Mouse (Mus musculus) thymus, postnatal 36 days (tissue): ENCODE data around the gene Sel1l3.

Experiments
- DNase-seq, 2 experiments: peaks; one replicate each; pipeline ENCODE4 v3.0.0; 2022; ENCODE audit warnings: mixed read lengths in 2 of 2

Gene Sel1l3

GRCm38 (mm10) chr5:53213711-53214352 lies at the start of gene Sel1l3:
Sel1l3 (minus strand) TSS chr5:53213927.
- peak; percentile 7 to 11 for DNase-seq

DNA sequence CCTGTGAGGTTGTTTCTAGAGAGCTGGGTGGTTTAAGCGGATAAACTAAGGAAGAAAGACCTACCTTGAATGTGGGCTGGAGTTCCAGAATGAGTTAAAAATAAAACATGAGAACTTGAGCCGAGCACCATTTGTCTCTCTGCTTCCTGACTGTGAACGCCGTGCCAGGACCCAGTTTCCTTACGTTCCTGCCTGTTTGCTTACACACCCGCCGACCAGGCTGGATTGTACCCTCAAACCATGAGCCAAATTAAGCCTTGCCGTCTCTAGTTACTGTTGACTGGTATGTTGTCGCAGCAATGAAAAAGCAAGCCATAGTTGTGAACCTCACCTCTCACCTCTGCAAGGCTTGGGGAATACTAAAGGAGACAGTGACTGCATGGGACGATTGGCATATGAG lies 48.3 kb upstream of the Sel1l3 start:
- no peak for DNase-seq

- no peak for DNase-seq
These were observed 46.2 kb upstream of the Sel1l3 start for GRCm38 (mm10) chr5:53259894-53260293.

DNA sequence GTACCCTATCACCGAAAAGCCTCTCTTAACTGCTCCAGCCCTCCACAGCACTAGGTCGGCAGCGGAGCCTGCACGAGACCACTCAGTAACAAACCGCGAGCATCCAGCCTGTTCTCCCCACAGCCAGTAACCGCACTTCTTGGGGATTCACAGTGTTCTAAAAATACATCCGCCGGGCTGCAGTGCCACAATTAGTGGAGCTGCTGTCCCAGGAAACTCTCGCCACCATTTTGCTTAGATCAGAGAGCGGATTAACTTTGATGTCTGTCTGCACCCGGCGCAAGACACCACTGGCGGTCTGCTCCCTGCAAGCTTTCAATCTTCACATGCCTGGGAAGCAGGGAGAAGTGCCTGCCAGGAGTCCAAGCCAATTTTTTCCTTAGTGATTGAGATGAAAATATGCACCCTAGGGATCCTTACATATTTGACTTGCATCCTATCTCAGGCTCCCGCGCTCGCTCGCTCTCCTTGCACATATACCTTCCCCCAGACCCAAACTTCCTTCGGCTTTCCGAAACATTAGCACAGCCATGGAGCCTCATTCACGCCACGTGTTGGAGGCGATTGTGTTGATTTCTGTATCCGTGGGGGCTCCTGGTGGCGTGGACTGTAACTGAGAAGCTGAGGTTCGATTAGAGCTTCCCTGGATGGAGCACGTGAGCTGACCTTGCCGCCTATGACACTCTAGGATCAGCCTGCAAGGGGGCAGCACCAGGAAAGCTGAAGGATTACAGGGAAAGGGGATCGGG lies 44.5 kb upstream of the Sel1l3 start:
- DNase-seq = peak; percentile 9 to 12

DNA sequence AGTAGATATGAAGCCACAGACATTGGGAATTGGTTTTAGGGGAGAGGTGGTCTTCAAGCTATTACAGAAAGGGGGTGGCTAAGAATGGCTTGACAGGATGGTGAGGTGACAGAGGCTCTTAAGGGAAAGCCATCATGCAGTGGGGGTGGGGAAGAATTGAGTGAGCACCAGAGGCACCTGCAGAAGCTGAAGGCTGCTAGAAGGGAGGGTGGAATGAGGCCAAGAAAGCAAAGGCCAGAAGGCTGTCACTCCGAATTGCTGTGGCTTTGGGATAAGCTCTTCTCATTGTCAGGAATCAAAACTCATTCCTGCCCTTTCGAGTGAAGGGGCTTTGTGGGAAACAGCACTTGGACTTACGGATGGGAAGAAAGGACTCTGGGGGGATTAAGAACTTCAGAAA lies 41.1 kb upstream of the Sel1l3 start:
- no peak for DNase-seq

GRCm38 (mm10) chr5:53254154-53254553 lies 40.4 kb upstream of the Sel1l3 start:
- no peak for DNase-seq

DNA sequence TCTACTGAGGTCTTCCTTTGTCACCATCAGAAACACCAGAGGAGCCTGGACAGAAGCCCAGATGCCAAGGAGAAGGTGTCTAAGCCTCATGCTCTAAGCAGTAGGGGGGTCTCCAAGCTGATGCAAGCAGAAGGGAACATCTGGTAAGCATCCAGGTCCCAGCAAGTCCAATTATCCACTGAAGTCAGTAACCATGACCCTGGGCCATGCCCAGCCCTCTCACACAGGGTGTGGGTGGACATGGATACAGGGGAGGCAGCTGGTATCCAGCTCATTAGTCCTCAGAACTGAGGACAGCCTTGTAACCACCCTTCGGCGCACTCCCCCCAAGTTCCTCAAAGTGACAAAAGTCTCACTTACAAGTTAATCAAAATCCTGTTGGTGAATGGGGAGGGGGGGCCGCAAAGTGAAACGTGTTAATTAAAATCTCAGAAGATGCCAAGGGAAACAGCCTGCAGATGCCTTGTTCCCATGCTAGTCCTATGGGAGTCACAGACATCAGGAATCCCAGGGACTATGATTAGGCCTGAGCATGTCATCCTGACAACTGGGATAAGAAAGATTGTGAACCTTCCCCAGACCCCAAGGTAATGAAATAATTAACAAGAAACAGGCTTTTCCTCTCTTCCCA lies 35.8 kb upstream of the Sel1l3 start:
- DNase-seq = no peak

GRCm38 (mm10) chr5:53248499-53248898 lies 34.8 kb upstream of the Sel1l3 start:
- no peak for DNase-seq

GRCm38 (mm10) chr5:53243933-53244332 lies 30.2 kb upstream of the Sel1l3 start:
- DNase-seq = no peak

GRCm38 (mm10) chr5:53242865-53243499 lies 29.3 kb upstream of the Sel1l3 start:
- DNase-seq = no peak

- no peak for DNase-seq
These were observed 28.2 kb upstream of the Sel1l3 start for GRCm38 (mm10) chr5:53241963-53242362.

DNA sequence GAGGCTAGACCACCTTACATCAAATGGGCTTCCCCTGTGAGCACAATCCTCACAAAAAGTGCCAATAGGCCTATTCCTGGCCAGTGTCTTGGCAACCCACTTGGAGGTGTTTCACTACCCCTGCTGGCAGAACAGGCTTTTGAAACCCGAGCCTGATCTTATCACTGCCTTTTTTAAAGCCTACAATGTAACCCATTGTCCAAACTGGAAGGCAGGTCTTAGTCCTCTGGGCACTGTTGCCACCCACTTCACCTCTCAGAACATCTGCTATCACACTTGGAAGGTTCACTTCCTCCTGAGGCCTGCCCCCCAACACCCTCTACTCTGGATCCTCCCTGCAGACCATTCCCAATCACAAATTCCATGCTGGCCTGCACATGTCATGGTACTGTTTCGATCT lies 27.4 kb upstream of the Sel1l3 start:
- DNase-seq = no peak

- no peak for DNase-seq
These were observed 26.2 kb upstream of the Sel1l3 start for GRCm38 (mm10) chr5:53239831-53240440.

GRCm38 (mm10) chr5:53239189-53239588 lies 25.5 kb upstream of the Sel1l3 start:
- DNase-seq = no peak

DNA sequence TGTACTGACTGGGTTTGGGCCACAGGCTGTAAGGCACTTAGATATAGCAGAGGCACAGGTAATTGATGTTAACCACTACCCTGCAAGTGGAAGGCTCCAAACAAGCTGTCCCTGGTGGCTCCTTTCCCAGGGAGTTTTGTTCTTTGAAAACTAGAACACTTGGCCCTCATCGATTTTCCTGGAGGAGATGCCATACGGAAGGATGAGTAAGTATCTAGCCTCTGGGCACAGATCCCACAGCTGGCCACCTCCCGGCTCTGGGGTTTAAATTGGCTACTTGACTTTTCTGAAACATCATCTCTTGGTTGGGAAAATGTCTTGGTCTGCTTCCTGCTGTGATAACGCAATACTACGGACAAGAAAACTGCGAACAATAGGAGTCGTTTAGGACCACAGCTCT lies 25.0 kb upstream of the Sel1l3 start:
- no peak for DNase-seq

DNA sequence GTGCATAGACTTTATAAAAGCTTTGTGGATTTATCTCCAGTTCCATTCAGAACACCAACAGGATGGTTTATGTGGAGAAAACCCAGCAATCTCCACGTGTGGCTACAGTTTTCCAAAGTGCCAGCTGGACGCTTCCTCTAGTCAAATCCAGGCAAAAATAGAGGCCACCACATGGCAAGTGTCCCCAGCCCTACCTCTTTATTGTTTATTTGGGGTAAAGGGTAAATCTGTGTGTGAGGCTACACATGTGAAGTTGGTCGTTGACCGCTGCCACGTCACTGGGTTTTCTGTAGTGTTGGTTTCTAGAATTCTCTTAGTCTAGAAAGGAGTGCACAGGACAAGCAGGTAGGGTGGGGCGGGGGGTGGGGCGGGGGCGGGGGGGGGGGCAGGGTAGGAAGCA lies 23.0 kb upstream of the Sel1l3 start:
- DNase-seq = no peak

DNA sequence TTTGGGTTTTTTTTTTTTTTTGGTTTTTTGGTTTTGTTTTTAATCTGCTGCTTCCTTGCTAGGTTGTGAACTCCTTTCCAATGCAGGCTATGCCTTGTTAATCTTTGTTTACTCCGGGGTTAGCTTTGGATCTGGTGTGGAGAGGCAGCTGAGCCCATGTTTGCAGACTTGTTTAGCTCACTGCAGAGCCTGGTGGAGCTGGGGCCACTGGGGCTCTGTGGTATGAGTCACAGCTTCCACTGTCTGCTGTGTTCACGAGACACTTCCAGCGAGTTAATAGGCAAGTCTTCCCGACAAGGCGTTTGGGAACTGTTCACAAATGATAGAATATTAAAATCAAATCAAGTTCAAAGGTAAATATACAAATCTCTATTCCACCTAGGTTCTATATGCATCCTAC lies 22.4 kb upstream of the Sel1l3 start:
- DNase-seq = no peak

GRCm38 (mm10) chr5:53235551-53235950 lies 21.8 kb upstream of the Sel1l3 start:
- DNase-seq = peak in 1 of 2 experiments; percentile 11

DNA sequence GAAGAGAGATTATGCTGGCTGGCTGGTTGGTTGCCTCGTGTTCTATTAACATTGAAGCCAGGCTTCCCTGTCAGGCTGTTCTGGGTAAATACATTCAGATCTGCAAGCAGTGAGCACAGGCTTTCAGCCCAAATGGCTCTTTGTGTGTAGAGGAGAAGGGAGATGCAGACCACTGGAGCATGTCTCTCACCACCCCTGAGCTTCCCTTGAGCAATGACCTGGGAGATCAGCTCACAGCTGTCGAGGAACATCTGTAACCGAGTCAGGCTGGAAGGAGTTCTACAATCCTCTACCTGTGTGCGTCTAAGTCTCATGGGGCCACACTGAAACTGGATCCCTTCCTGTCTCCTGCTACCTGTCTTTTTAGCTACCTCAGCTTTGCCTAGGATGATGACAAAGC lies 16.8 kb upstream of the Sel1l3 start:
- DNase-seq = no peak

DNA sequence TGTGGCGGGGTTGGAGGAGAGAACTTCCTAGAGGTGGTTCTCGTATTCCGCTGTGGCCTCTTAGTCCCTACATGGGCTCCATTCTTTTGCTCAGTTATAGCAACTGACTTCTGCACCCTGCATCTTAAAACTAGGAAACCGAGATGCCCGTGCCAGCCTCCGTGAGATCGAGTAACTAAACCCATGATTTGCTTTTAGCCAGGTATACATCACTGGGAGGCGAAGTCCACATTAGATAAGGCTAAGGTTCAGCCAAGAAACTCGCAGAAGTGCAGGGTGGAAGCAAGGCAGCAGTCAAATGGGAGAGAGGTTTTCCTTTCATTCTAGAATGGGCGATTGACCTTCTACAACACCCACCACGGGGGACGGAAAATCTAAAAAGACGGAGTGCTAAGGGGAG lies 11.7 kb upstream of the Sel1l3 start:
- no peak for DNase-seq

DNA sequence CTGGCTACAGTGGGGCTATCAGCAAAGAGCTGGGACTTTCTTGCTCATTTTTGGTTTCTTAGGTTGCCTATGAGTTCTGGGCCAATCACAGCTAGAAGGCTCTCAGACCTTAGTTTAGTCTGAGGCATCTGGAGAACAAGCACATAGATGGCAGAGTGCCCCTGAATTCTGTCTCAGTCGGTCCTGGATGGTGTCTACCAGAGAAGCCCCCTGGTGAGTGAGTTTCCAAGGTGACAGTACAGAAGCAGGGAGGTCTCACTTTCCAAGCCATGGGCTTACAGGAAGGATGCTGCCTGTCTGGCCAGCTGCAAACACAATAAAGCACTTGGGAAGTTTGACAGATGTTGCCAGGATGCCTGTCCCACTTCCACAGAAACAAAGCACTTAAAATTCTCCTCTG lies 1.1 kb upstream of the Sel1l3 start:
- DNase-seq = no peak

DNA sequence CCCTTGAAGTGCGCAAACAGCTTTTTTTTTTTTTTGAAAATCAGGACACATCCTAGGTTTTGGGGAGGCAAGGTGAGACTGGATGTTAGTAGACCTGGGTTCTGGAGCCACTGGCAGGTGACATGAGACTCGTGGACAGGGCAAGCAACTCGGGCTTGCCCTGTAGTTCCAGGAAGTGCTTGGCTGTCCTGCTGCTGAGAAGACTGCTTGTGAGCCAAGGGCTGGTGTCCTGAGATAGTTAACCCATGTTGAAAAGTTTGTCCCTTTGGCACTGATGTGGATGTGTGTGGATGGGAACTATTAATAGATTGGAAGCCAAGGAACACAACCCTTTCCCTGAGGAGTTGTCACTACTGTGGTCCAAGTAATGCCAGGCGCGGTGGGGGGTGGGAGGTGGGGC lies 635 bp upstream of the Sel1l3 start:
- no peak for DNase-seq
